Mouse (Mus musculus) embryonic facial prominence, embryonic 14.5 days (tissue): ENCODE results near the gene Tpsb2. TPM values are rescaled to one million over a fixed set of nuclear protein-coding genes. Genes with fewer than 3 reads are reported as not detected.

Source experiments
- ATAC-seq: fragments of 200-750 bp; cut with Nextera tagmentation; 2 replicates; pipeline ENCODE4 v1.8.0; 2017; ENCODE audit warnings: low read depth, moderate number of reproducible peaks, moderate TSS enrichment
- DNase-seq: peaks from one replicate; pipeline ENCODE4 v3.0.0-alpha.2; 2015; ENCODE audit warnings: low spot score
- H3K27ac ChIP-seq: fragments of 300-500 bp; sonication (generic); replicated peaks from 2 replicates; pipeline ENCODE4 v1.5.1; 2014; ENCODE audit warnings: low read depth, mild to moderate bottlenecking, low read length, moderate library complexity
- H3K27me3 ChIP-seq: fragments of 300-500 bp; sonication (generic); replicated peaks from 2 replicates; pipeline ENCODE4 v1.6.1; 2014; ENCODE audit warnings: low read length; ENCODE audit not compliant: control insufficient read depth, insufficient read depth
- H3K36me3 ChIP-seq: fragments of 300-500 bp; sonication (generic); 2 replicates; pipeline ENCODE4 v1.6.1; 2014; ENCODE audit warnings: low read length, mixed read lengths; ENCODE audit not compliant: control insufficient read depth, insufficient read depth
- H3K4me1 ChIP-seq: fragments of 300-500 bp; sonication (generic); 2 replicates; pipeline ENCODE4 v1.6.1; 2014; ENCODE audit warnings: antibody characterized with exemption, low read length; ENCODE audit not compliant: control insufficient read depth, insufficient read depth
- H3K4me2 ChIP-seq: fragments of 300-500 bp; sonication (generic); 2 replicates; pipeline ENCODE4 v1.6.1; 2014; ENCODE audit warnings: low read depth, mild to moderate bottlenecking, low read length, moderate library complexity, mixed read lengths
- H3K4me3 ChIP-seq: fragments of 300-500 bp; sonication (generic); 2 replicates; pipeline ENCODE4 v1.5.1; 2014; ENCODE audit warnings: low read depth, mild to moderate bottlenecking, low read length
- H3K9ac ChIP-seq: fragments of 300-500 bp; sonication (generic); 2 replicates; pipeline ENCODE4 v1.6.1; 2014; ENCODE audit warnings: low read depth, mild to moderate bottlenecking, low read length, moderate library complexity, mixed read lengths
- H3K9me3 ChIP-seq: fragments of 300-500 bp; sonication (generic); 2 replicates; pipeline ENCODE4 v1.6.1; 2016; ENCODE audit warnings: low read length; ENCODE audit not compliant: control insufficient read depth
- WGBS: fragments of 180-500 bp; shearing (Covaris S2); extraction: QIAGEN DNeasy Blood & Tissue Kit; methylation state at CpG from one replicate; pipeline ENCODE4 v1.1.7; 2014; 5-methylcytosine and 5-hydroxymethylcytosine counted together
- polyA plus RNA-seq: library from polyadenylated mRNA; unstranded; fragments of >200 nt; fragmentation: Nextera tagmentation; extraction: Ambion mirVana; gene quantifications from 2 replicates; pipeline ENCODE4 v1.2.1, GENCODE M21; 2014

Tpsb2 gene
- polyA plus RNA-seq, 1 experiment from 2014 or later, result 101 TPM

DNA sequence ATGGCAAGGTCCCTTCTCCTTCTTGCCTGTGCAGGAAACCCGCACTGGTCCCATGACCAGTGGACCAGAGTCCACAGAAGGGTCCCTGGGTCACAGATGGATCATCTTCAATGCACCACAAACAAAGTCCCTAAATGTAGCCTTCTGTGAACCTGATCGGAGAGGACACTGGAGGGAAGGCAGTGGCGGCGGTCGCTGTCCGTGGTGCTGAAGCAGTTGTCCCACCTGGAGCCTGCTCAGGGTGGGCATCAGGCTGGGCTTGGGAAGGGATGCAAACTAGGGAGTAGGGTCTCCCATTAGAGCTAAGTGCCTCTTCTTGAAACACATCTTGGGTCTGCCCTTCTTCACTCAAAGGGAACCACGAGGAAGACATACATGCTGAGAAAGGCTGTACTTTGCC, 34.3 kb downstream of the Tpsb2 start:
- H3K9ac ChIP-seq, result no peak overlapping the region
- H3K4me2 ChIP-seq, result no peak overlapping the region
- WGBS, result 7% methylated on average over 7 of the region's 7 CpGs
- no peaks in the 10 kb centered on the region for H3K9me3 ChIP-seq
- DNase-seq (peak; percentile 34), ATAC-seq (no peak)
- peaks cover 5% of the 10 kb centered on the region for H3K4me1 ChIP-seq
- H3K27ac ChIP-seq, result no peak overlapping the region
- no peaks in the 10 kb centered on the region for H3K27me3 ChIP-seq
- H3K36me3 ChIP-seq, result peaks cover 10% of the 10 kb centered on the region
- no peak overlapping the region for H3K4me3 ChIP-seq

DNA sequence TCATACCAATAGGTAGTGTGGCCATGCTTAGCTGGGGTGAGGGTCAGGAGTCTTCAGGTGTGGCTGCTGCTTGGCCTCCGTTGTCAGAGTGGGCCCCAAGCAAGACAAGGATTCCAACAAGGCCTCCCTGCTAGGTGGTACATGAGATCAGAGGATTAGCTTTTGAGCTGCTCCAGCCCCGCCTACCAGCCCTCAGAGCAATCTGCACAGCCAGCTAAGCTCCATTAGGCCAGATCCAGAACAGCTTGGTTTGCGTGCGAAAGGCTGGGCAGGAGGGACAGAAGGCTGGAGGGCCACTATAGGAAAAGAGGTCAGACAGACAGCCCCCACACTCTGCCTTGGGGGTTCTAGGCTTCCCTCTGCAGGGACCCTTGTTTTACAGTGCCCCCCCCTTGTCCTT, 35.4 kb downstream of the Tpsb2 start:
- no peak overlapping the region for H3K27ac ChIP-seq
- no peak overlapping the region for H3K4me3 ChIP-seq
- peaks cover 15% of the 10 kb centered on the region for H3K4me1 ChIP-seq
- no peak overlapping the region for H3K9ac ChIP-seq
- no peaks in the 10 kb centered on the region for H3K27me3 ChIP-seq
- 37% methylated on average over 4 of the region's 4 CpGs for WGBS
- H3K9me3 ChIP-seq, result no peaks in the 10 kb centered on the region
- H3K4me2 ChIP-seq, result no peak overlapping the region
- peaks cover 5% of the 10 kb centered on the region; the same call in 1 of the 2 replicates for H3K36me3 ChIP-seq
- ATAC-seq, result no peak
- no peak for DNase-seq

DNA sequence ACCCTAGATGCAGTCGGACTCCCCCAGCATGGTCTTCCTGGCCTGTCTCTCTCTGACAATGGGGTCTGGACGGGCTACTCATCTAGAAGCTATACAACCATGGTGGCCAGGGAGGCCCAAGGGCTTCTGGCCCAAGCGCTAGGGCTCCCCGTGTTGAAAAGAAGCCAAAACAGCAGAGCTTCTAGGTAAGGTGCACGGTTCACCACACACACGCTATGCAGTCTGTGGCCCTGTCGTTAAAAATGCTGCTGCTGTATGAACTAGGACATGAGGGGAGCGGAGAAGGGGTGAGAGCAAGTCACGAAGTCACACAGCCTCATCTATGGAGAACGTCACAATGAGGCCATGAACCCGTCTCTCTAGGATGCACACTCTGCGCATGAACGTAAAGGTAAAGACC, 36.1 kb downstream of the Tpsb2 start:
- Histone ChIP-seq H3K4me1 (peaks cover 17% of the 10 kb centered on the region), H3K27me3 (no peaks in the 10 kb centered on the region), H3K9me3 (no peaks in the 10 kb centered on the region), H3K4me2 (no peak overlapping the region), H3K27ac (no peak overlapping the region), H3K4me3 (no peak overlapping the region), H3K9ac (no peak overlapping the region), H3K36me3 (no peaks in the 10 kb centered on the region)
- DNase-seq, result no peak
- no peak for ATAC-seq
- 84% methylated on average over 13 of the region's 13 CpGs for WGBS

DNA sequence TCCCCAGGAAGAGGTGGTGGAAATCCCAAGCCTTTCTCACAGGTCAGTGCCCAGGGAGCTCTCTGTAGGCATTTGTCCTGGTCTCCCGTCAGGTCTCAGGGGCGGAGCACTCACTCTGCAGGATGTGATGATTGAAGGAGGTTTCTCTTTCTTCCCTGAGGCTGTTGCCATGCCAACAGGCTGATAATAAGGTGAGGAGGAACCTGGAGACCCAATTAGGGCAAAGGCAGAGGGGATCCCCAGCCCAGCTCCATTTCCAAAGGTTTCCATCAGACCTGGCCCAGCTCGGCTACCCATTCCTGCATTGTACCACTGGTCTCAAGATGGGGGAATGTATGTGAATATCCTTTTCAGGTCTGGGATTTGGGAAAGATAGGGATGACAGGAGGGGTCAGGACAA, 38.1 kb downstream of the Tpsb2 start:
- Histone ChIP-seq H3K27ac (no peak overlapping the region), H3K27me3 (no peaks in the 10 kb centered on the region), H3K4me1 (peaks cover 23% of the 10 kb centered on the region), H3K4me2 (no peak overlapping the region), H3K36me3 (no peaks in the 10 kb centered on the region), H3K4me3 (no peak overlapping the region), H3K9me3 (no peaks in the 10 kb centered on the region), H3K9ac (no peak overlapping the region)
- no peak for ATAC-seq
- no peak for DNase-seq
- WGBS, result 36% methylated on average over 3 of the region's 3 CpGs

DNA sequence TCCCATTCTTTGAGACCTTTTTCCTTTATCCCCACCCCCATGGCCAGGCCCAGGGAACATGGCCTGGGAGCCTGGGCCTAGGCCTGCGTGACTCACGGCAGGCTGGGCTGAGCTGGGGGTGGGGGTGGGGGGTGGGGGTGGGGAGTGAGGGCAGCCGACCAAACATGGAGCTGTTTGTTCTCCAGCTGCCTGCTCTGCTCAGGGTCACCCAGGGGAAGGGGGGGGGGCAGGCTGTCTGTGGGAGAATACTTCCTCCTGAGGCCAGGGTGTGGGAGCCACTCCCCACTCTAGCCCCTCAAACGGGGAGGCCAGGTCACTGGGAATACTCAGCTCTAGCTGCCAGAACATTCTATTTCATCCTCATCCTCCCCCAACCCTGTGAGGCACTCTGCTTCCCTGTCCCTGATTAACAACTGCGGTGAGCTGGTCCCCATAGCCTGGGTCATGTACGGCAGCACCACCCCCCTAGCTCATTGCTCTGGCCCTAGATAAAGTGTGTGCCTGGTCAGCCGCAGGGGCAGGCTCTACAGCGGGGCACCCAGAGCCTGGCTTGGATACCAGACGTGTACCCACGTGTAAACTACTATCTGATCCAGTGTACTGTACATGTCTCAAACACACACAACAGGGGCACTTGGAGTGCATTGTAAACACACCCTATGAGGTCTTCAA, 39.3 kb downstream of the Tpsb2 start:
- Histone ChIP-seq H3K9me3 (no peaks in the 10 kb centered on the region), H3K4me1 (peaks cover 29% of the 10 kb centered on the region), H3K27ac (no peak overlapping the region), H3K4me3 (no peak overlapping the region), H3K36me3 (no peaks in the 10 kb centered on the region), H3K9ac (no peak overlapping the region), H3K27me3 (no peaks in the 10 kb centered on the region), H3K4me2 (no peak overlapping the region)
- ATAC-seq (peak; percentile 20; the same call in 1 of the 2 replicates), DNase-seq (no peak)
- WGBS, result 19% methylated on average over 8 of the region's 10 CpGs

DNA sequence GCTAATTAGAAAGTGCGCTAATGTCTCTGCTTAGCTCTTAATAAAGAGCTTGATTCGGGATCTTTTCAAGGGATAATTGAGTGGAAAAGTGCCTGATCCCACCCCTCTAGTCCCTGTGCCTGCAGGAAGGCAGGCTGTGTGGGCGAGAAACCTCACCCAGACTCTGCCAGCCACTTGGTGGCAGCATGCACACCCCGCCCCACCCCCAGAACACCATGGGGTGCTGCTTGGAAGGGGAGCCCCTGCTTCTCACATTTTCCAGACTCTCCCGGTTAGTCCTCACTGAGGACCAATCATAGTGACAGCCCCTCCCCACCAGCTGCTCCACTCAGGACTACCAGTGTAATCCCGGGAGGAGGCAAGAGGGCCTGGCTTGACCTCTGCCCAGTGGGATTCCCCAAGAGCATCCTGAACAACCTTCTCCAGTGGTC, 39.9 kb downstream of the Tpsb2 start:
- no peaks in the 10 kb centered on the region for H3K27me3 ChIP-seq
- no peak overlapping the region for H3K4me2 ChIP-seq
- peak; percentile 11 for ATAC-seq
- no peak overlapping the region for H3K4me3 ChIP-seq
- no peaks in the 10 kb centered on the region for H3K9me3 ChIP-seq
- H3K36me3 ChIP-seq, result no peaks in the 10 kb centered on the region
- peaks cover 36% of the 10 kb centered on the region for H3K4me1 ChIP-seq
- no peak overlapping the region for H3K9ac ChIP-seq
- 15% methylated on average over 5 of the region's 6 CpGs for WGBS
- DNase-seq, result peak; percentile 31
- no peak overlapping the region for H3K27ac ChIP-seq

DNA sequence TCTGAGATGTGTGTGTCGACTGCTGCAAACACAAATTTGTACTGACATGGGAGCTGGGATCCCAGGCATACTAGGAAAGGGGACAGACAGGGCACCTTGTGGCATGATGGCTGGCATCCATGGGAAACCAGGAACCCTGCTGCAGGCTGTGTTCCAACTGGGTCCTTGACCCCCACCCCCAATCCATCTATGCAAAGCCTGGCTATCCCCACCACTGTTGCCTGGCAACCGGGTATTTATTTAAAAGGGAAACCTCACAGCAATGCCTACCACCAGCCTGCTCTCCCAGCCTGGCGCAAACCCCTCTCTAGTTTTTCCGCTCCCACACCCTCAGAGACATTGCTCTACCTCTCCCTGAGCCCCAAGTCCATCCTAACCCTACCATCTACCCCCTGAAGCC, 41.2 kb downstream of the Tpsb2 start:
- 77% methylated on average over 4 of the region's 4 CpGs for WGBS

DNA sequence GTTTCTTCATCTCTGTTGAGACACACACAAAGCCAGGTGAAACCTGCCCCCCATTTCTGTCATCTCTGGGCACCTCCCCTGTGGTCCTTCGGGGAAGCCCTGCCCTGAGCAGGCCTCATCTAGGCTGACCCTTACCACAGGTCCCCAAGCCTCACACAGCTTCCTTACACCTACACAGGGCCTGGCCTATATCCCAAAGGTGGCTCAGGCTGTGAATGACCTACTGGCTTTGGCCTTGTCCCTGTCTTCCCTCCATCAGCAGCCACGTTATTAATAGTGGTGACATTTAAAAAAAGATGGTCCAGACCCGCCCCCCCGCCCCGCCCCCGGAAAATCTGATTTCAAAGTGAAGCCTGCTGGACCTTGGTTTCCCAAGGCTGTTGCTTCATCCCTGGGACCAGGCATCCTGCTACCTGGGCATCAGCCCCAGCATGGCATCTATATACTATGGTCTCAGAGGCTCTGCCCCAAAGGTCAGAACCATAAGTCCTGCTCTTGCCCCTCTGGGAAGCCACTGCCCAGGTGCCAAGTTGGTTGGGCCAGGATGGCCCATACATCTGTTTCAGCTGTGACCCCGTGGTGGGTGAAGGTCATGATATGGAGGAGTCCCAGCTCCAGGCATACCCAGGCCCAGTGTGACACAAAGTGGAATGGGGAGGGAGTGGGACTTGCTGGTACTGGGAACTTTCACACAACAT, 42.3 kb downstream of the Tpsb2 start:
- H3K9me3 ChIP-seq, result no peaks in the 10 kb centered on the region
- no peak overlapping the region for H3K27ac ChIP-seq
- H3K4me3 ChIP-seq, result no peak overlapping the region
- peaks cover 41% of the 10 kb centered on the region for H3K4me1 ChIP-seq
- no peak for ATAC-seq
- H3K4me2 ChIP-seq, result no peak overlapping the region
- 88% methylated on average over 7 of the region's 7 CpGs for WGBS
- DNase-seq, result no peak
- no peak overlapping the region for H3K9ac ChIP-seq
- H3K27me3 ChIP-seq, result no peaks in the 10 kb centered on the region
- H3K36me3 ChIP-seq, result no peaks in the 10 kb centered on the region

More for the DNA sequence above, 41.2 kb downstream of the Tpsb2 start:
- Histone ChIP-seq H3K4me3 (no peak overlapping the region), H3K4me1 (peaks cover 41% of the 10 kb centered on the region), H3K36me3 (no peaks in the 10 kb centered on the region), H3K9me3 (no peaks in the 10 kb centered on the region), H3K27ac (no peak overlapping the region), H3K9ac (no peak overlapping the region), H3K27me3 (no peaks in the 10 kb centered on the region), H3K4me2 (no peak overlapping the region)
- DNase-seq (no peak), ATAC-seq (no peak)

DNA sequence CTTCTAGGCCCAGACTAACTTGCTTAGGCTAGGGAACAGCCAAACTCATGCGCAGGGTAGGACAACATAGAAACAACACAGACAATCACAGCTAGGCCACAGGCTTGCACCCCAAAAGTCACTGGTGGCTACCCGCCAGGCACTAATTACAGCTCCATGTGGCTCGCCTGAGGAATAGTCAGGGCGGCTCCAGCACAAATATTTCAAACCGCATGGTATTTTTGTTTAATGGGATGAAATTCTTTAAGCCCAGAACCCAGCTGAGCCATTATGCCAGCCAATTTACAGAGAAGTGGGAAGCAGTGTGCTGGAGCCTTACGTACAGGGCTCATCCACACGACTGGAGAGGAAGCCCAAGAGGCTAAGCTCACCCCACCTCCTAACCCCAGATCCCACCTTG, 43.5 kb downstream of the Tpsb2 start:
- WGBS, result 36% methylated on average over 7 of the region's 7 CpGs
- DNase-seq (peak; percentile 64), ATAC-seq (no peak)
- Histone ChIP-seq H3K4me3 (no peak overlapping the region), H3K27ac (0 out of 2 replicates have a peak overlapping the region, but pooled peaks have one; percentile 45), H3K9me3 (no peaks in the 10 kb centered on the region), H3K36me3 (no peaks in the 10 kb centered on the region), H3K9ac (no peak overlapping the region), H3K4me2 (no peak overlapping the region), H3K4me1 (peaks cover 41% of the 10 kb centered on the region), H3K27me3 (no peaks in the 10 kb centered on the region)
